Mouse (Mus musculus): ENCODE data around the gene Taar7d. TPM values are rescaled to one million over a fixed set of nuclear protein-coding genes. Genes with fewer than 3 reads are reported as not detected.

Taar7d gene
- not detected in 2 replicates for polyA plus RNA-seq (2014; fragmentation: Nextera tagmentation; extraction: Ambion mirVana)

DNA sequence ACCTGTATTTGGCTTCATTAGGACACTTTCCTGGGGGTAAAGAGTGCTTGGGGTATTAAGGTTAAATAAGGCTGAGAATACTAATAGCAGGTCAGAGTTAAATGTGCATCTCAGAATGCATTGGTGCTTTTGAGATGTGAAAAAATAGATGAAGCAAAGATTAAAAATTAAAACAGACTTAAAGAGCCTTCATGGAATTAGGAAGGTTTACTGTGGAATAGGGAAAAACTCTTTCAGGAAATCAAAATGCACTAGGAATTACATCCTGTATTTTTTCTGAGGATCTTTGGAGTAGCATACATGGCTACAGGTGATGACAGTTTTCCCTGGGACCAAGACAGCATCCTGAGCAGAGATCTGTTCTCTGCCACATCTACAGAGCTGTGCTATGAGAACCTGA is at the start of gene Taar7d:
Gene Taar7d (plus strand): TSS at position 301 of the 400 bp plus-strand sequence.
- no peak within 1 kb of the TSS for H3K9ac ChIP-seq (ENCODE audit: low read length)
- H3K4me2 ChIP-seq (ENCODE audit: low read depth): no peak within 1 kb of the TSS
- H3K27ac ChIP-seq (ENCODE audit: low read depth, low read length): no peak within 1 kb of the TSS
- no peaks in the 10 kb centered on the region for H3K27me3 ChIP-seq (ENCODE audit: control insufficient read depth, insufficient read depth, low read length)
- H3K9me3 ChIP-seq (ENCODE audit: control insufficient read depth, low read length): no peaks in the 10 kb centered on the region
- H3K36me3 ChIP-seq (ENCODE audit: control insufficient read depth, insufficient read depth, low read length): no peaks in the 10 kb centered on the region
- DNase-seq (ENCODE audit: low spot score) (no peak), ATAC-seq (ENCODE audit: insufficient read depth, low FRiP score, low TSS enrichment) (no peak)
- H3K4me3 ChIP-seq (ENCODE audit: low read depth, low read length): no peak within 1 kb of the TSS
- H3K4me1 ChIP-seq (ENCODE audit: control insufficient read depth, insufficient read depth, low read length): no peaks in the 10 kb centered on the region

DNA sequence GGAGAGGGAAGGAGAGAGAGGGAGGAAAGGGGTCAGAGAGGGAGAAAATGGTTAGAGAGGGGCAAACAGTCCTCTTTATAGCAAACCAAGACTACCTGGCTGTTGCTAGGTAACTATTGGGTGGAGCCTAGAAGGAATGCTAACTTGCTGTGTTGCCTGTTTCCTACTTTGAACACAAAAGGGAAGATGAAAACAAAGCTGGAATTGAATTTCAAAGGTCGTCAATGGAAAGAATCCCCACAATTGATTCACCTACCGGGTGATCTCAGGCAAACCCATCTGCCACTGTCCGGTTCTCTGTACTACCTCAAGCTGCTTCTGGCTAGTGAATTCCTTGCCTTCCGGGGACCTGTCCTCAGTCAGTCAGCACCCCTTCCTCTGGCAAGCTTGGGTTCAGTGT is 49.1 kb upstream of the Taar7d start:
- no peak overlapping the region for H3K4me2 ChIP-seq (ENCODE audit: low read depth)
- no peak overlapping the region for H3K27ac ChIP-seq (ENCODE audit: low read depth, low read length)
- 47% methylated on average over 4 of the region's 4 CpGs for WGBS

DNA sequence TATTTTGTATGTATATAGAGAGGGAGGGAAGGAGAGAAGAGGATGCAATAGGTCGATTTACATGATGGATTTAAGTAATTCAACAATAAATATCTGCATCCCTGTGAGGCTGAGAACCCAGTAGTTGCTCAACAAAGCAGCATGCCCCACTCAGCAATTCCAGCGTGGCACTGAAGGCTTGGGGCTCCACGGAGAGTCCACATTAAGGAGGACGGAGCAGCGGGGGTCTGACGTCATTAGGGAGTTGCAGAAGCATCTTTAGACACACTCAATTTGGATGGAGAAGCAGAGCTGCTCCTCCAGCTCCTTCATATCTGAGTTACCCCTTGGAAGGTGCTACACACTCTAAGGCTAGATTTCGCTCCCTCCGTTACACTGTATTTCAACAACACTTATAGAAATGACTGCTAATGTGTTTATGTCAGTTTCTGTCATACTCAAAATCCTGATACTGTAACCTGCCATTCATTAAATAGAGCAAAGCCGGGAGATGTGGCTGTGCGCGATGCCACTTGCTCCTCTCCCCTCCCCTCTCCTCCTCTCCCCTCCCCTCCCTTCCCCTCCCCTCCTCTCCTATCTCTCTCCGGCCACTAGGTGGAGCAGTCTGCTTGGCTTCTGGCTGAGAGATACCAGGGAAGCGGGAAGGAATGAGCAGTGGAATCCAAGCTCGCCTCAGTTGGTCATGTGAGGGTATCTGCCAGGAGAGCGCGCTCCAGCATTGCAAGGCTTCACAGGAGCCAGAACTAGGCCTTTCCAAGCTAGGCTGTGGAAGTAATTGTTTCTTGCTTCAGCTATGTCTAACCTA is 47.9 kb upstream of the Taar7d start:
- H3K9ac ChIP-seq (ENCODE audit: low read length): no peak overlapping the region
- no peak overlapping the region for H3K4me3 ChIP-seq (ENCODE audit: low read depth, low read length)
- peak; percentile 83 for ATAC-seq (ENCODE audit: insufficient read depth, low FRiP score, low TSS enrichment)
- H3K36me3 ChIP-seq (ENCODE audit: control insufficient read depth, insufficient read depth, low read length): no peaks in the 10 kb centered on the region
- no peaks in the 10 kb centered on the region for H3K9me3 ChIP-seq (ENCODE audit: control insufficient read depth, low read length)
- H3K4me2 ChIP-seq (ENCODE audit: low read depth): no peak overlapping the region
- no peak overlapping the region for H3K27ac ChIP-seq (ENCODE audit: low read depth, low read length)
- WGBS: 43% methylated on average over 16 of the region's 16 CpGs
- no peaks in the 10 kb centered on the region for H3K4me1 ChIP-seq (ENCODE audit: control insufficient read depth, insufficient read depth, low read length)
- DNase-seq (ENCODE audit: low spot score): peak; percentile 85
- H3K27me3 ChIP-seq (ENCODE audit: control insufficient read depth, insufficient read depth, low read length): no peaks in the 10 kb centered on the region

More for the DNA sequence above, 49.1 kb upstream of the Taar7d start:
- H3K27me3 ChIP-seq (ENCODE audit: control insufficient read depth, insufficient read depth, low read length): no peaks in the 10 kb centered on the region
- no peaks in the 10 kb centered on the region for H3K9me3 ChIP-seq (ENCODE audit: control insufficient read depth, low read length)
- H3K4me1 ChIP-seq (ENCODE audit: control insufficient read depth, insufficient read depth, low read length): no peaks in the 10 kb centered on the region
- no peaks in the 10 kb centered on the region for H3K36me3 ChIP-seq (ENCODE audit: control insufficient read depth, insufficient read depth, low read length)
- H3K9ac ChIP-seq (ENCODE audit: low read length): no peak overlapping the region
- no peak overlapping the region for H3K4me3 ChIP-seq (ENCODE audit: low read depth, low read length)
- no peak for ATAC-seq (ENCODE audit: insufficient read depth, low FRiP score, low TSS enrichment)
- DNase-seq (ENCODE audit: low spot score): no peak

- Histone ChIP-seq H3K4me1 (ENCODE audit: control insufficient read depth, insufficient read depth, low read length) (no peaks in the 10 kb centered on the region), H3K27me3 (ENCODE audit: control insufficient read depth, insufficient read depth, low read length) (no peaks in the 10 kb centered on the region), H3K36me3 (ENCODE audit: control insufficient read depth, insufficient read depth, low read length) (no peaks in the 10 kb centered on the region), H3K9me3 (ENCODE audit: control insufficient read depth, low read length) (no peaks in the 10 kb centered on the region), H3K9ac (ENCODE audit: low read length) (no peak within 1 kb of the TSS), H3K4me2 (ENCODE audit: low read depth) (no peak within 1 kb of the TSS), H3K4me3 (ENCODE audit: low read depth, low read length) (no peak within 1 kb of the TSS), H3K27ac (ENCODE audit: low read depth, low read length) (no peak within 1 kb of the TSS)
- ATAC-seq (ENCODE audit: insufficient read depth, low FRiP score, low TSS enrichment) (no peak), DNase-seq (ENCODE audit: low spot score) (no peak)
- WGBS: 77% methylated on average over 8 of the region's 8 CpGs
Measured at GRCm38 (mm10) chr10:23985546-23985945, 41.5 kb upstream of the Taar7d start, which contains the start of gene Taar6. Gene Taar6 (minus strand): TSS chr10:23985646.

- DNase-seq (ENCODE audit: low spot score) (no peak), ATAC-seq (ENCODE audit: insufficient read depth, low FRiP score, low TSS enrichment) (no peak)
- H3K4me3 ChIP-seq (ENCODE audit: low read depth, low read length): no peak overlapping the region
- H3K27ac ChIP-seq (ENCODE audit: low read depth, low read length): no peak overlapping the region
- 79% methylated on average over 5 of the region's 5 CpGs for whole genome bisulfite sequencing
- H3K27me3 ChIP-seq (ENCODE audit: control insufficient read depth, insufficient read depth, low read length): no peaks in the 10 kb centered on the region
- no peaks in the 10 kb centered on the region for H3K9me3 ChIP-seq (ENCODE audit: control insufficient read depth, low read length)
- H3K9ac ChIP-seq (ENCODE audit: low read length): no peak overlapping the region
- no peaks in the 10 kb centered on the region for H3K36me3 ChIP-seq (ENCODE audit: control insufficient read depth, insufficient read depth, low read length)
- H3K4me1 ChIP-seq (ENCODE audit: control insufficient read depth, insufficient read depth, low read length): no peaks in the 10 kb centered on the region
- H3K4me2 ChIP-seq (ENCODE audit: low read depth): no peak overlapping the region
Measured at GRCm38 (mm10) chr10:23986419-23986818, 40.6 kb upstream of the Taar7d start.

DNA sequence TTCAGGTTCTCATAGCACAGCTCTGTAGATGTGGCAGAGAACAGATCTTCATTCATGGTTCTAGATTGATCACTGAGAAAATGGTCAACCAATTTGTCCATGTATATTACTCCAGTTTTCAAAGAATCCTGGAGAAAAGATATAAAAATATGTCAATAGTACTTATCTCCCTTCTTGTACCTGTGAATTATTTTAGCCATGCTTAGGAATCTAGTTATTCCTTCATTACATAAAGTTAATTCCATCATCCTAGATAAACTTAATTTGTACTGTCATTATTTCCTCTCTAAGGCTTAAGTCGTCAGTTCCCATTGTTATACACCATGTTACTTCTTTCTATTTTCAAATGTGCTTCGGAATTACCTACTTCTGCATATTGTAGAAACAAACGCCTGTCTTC is 33.6 kb upstream of the Taar7d start, which contains the start of gene Taar7a:
Gene Taar7a (minus strand): TSS at position 101 of the 400 bp plus-strand sequence.
- WGBS: 88% methylated on average over 3 of the region's 3 CpGs
- Histone ChIP-seq H3K9ac (ENCODE audit: low read length) (no peak within 1 kb of the TSS), H3K27me3 (ENCODE audit: control insufficient read depth, insufficient read depth, low read length) (no peaks in the 10 kb centered on the region), H3K4me3 (ENCODE audit: low read depth, low read length) (no peak within 1 kb of the TSS), H3K4me2 (ENCODE audit: low read depth) (no peak within 1 kb of the TSS), H3K4me1 (ENCODE audit: control insufficient read depth, insufficient read depth, low read length) (no peaks in the 10 kb centered on the region), H3K36me3 (ENCODE audit: control insufficient read depth, insufficient read depth, low read length) (no peaks in the 10 kb centered on the region), H3K9me3 (ENCODE audit: control insufficient read depth, low read length) (no peaks in the 10 kb centered on the region), H3K27ac (ENCODE audit: low read depth, low read length) (no peak within 1 kb of the TSS)
- DNase-seq (ENCODE audit: low spot score): no peak
- ATAC-seq (ENCODE audit: insufficient read depth, low FRiP score, low TSS enrichment): no peak

GRCm38 (mm10) chr10:23999639-24000038 is 27.4 kb upstream of the Taar7d start, which contains the start of gene Taar7b:
Gene Taar7b (plus strand): TSS chr10:23999939.
- no peak for DNase-seq (ENCODE audit: low spot score)
- Histone ChIP-seq H3K9ac (ENCODE audit: low read length) (no peak within 1 kb of the TSS), H3K36me3 (ENCODE audit: control insufficient read depth, insufficient read depth, low read length) (no peaks in the 10 kb centered on the region), H3K4me1 (ENCODE audit: control insufficient read depth, insufficient read depth, low read length) (no peaks in the 10 kb centered on the region), H3K27me3 (ENCODE audit: control insufficient read depth, insufficient read depth, low read length) (no peaks in the 10 kb centered on the region), H3K4me2 (ENCODE audit: low read depth) (no peak within 1 kb of the TSS), H3K27ac (ENCODE audit: low read depth, low read length) (no peak within 1 kb of the TSS), H3K4me3 (ENCODE audit: low read depth, low read length) (no peak within 1 kb of the TSS), H3K9me3 (ENCODE audit: control insufficient read depth, low read length) (no peaks in the 10 kb centered on the region)
- 83% methylated on average over 1 of the region's 1 CpGs for whole genome bisulfite sequencing
- ATAC-seq (ENCODE audit: insufficient read depth, low FRiP score, low TSS enrichment): no peak

- Histone ChIP-seq H3K27me3 (ENCODE audit: control insufficient read depth, insufficient read depth, low read length) (no peaks in the 10 kb centered on the region), H3K27ac (ENCODE audit: low read depth, low read length) (no peak overlapping the region), H3K4me2 (ENCODE audit: low read depth) (no peak overlapping the region), H3K9ac (ENCODE audit: low read length) (no peak overlapping the region), H3K4me1 (ENCODE audit: control insufficient read depth, insufficient read depth, low read length) (no peaks in the 10 kb centered on the region), H3K4me3 (ENCODE audit: low read depth, low read length) (no peak overlapping the region), H3K9me3 (ENCODE audit: control insufficient read depth, low read length) (no peaks in the 10 kb centered on the region), H3K36me3 (ENCODE audit: control insufficient read depth, insufficient read depth, low read length) (no peaks in the 10 kb centered on the region)
- 80% methylated on average over 1 of the region's 1 CpGs for WGBS
- DNase-seq (ENCODE audit: low spot score): no peak
- no peak for ATAC-seq (ENCODE audit: insufficient read depth, low FRiP score, low TSS enrichment)
Measured at GRCm38 (mm10) chr10:24006442-24006841, 20.6 kb upstream of the Taar7d start.

DNA sequence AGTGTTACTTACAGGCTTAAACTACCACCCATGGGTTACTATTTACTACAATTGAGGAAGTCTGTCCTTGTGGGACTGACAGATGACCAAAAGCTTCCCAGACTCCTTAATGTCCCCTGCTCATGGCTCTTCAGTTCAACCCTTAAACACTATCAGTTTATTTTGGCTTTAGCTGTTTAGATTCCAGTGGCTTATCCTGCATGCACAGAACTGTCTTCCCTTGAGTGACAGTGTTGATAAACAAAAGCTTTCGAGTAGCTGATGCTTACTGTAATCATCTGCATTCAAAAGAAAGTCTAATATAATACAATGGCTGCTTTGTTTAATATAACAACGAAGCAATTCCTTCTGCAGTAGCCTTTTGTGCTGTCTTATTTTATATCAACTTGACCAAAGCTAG is 20.0 kb upstream of the Taar7d start:
- Histone ChIP-seq H3K4me3 (ENCODE audit: low read depth, low read length) (no peak overlapping the region), H3K36me3 (ENCODE audit: control insufficient read depth, insufficient read depth, low read length) (no peaks in the 10 kb centered on the region), H3K27ac (ENCODE audit: low read depth, low read length) (no peak overlapping the region), H3K9me3 (ENCODE audit: control insufficient read depth, low read length) (no peaks in the 10 kb centered on the region), H3K4me2 (ENCODE audit: low read depth) (no peak overlapping the region), H3K27me3 (ENCODE audit: control insufficient read depth, insufficient read depth, low read length) (no peaks in the 10 kb centered on the region), H3K4me1 (ENCODE audit: control insufficient read depth, insufficient read depth, low read length) (no peaks in the 10 kb centered on the region), H3K9ac (ENCODE audit: low read length) (no peak overlapping the region)
- 80% methylated on average over 2 of the region's 2 CpGs for WGBS
- DNase-seq (ENCODE audit: low spot score): no peak
- no peak for ATAC-seq (ENCODE audit: insufficient read depth, low FRiP score, low TSS enrichment)
